Mouse (Mus musculus): ENCODE results near the gene Hdc. TPM values are rescaled to one million over a fixed set of nuclear protein-coding genes. Genes with fewer than 3 reads are reported as not detected.
A peak's percentile ranks its signal among the peaks of the same experiment; 100 is the strongest.

Gene Hdc
- total and polyA plus RNA-seq, 2 experiments from 2014 or later, result 1.2 to 2.3 TPM

GRCm38 (mm10) chr2:126553291-126553639 is 65.8 kb downstream of the Hdc start:
- no peaks in the 10 kb centered on the region for H3K36me3 ChIP-seq (ENCODE audit: insufficient read depth, low read length)
- peaks cover 10% of the 10 kb centered on the region for H3K27me3 ChIP-seq (ENCODE audit: insufficient read depth, low read length)
- no peak for TF ChIP-seq CTCF (IDR thresholded peaks at IDR 0.05; ENCODE audit: low read depth)
- WGBS, result 2% methylated on average over 26 of the region's 26 CpGs
- peak overlapping the region; percentile 63 for H3K9ac ChIP-seq (replicated peaks; ENCODE audit: low read length)
- H3K4me3 ChIP-seq (ENCODE audit: low read length), result peak overlapping the region; percentile 54
- peak overlapping the region; percentile 28; the same call in 1 of the 2 replicates for H3K27ac ChIP-seq
- no peaks in the 10 kb centered on the region for H3K9me3 ChIP-seq (ENCODE audit: low read length)
- DNase-seq (ENCODE audit: low spot score) (peak; percentile 36), ATAC-seq (peak; percentile 76)
- peaks cover 6% of the 10 kb centered on the region; the same call in 1 of the 2 replicates for H3K4me1 ChIP-seq (ENCODE audit: insufficient read depth, low read length)
- peak overlapping the region; percentile 97 for H3K4me2 ChIP-seq (ENCODE audit: low read depth, low read length)

- Histone ChIP-seq H3K4me2 (ENCODE audit: low read depth, low read length) (peak within 1 kb of the TSS; percentile 97), H3K27me3 (ENCODE audit: insufficient read depth, low read length) (peaks cover 10% of the 10 kb centered on the region), H3K4me3 (ENCODE audit: low read length) (peak within 1 kb of the TSS; percentile 54), H3K27ac (peak within 1 kb of the TSS; percentile 28; the same call in 1 of the 2 replicates), H3K36me3 (ENCODE audit: insufficient read depth, low read length) (no peaks in the 10 kb centered on the region), H3K9ac (replicated peaks; ENCODE audit: low read length) (peak within 1 kb of the TSS; percentile 63), H3K4me1 (ENCODE audit: insufficient read depth, low read length) (peaks cover 6% of the 10 kb centered on the region; the same call in 1 of the 2 replicates), H3K9me3 (ENCODE audit: low read length) (no peaks in the 10 kb centered on the region)
- 3% methylated on average over 57 of the region's 61 CpGs for WGBS
- ATAC-seq (peak; percentile 77), DNase-seq (ENCODE audit: low spot score) (peak; percentile 41)
- TF ChIP-seq CTCF (IDR thresholded peaks at IDR 0.05; ENCODE audit: low read depth), result no peak
Observed at GRCm38 (mm10) chr2:126552357-126553290, 66.5 kb downstream of the Hdc start, which contains the start of gene Slc27a2. TSS of gene Slc27a2 (plus strand) at chr2:126552407.

- no peak for DNase-seq (ENCODE audit: low spot score)
- TF ChIP-seq CTCF (IDR thresholded peaks at IDR 0.05; ENCODE audit: low read depth), result no peak
- Histone ChIP-seq H3K9me3 (ENCODE audit: low read length) (no peaks in the 10 kb centered on the region), H3K4me2 (ENCODE audit: low read depth, low read length) (peak overlapping the region; percentile 97; the same call in 1 of the 2 replicates), H3K4me3 (ENCODE audit: low read length) (peak overlapping the region; percentile 54; the same call in 1 of the 2 replicates), H3K27ac (no peak overlapping the region), H3K9ac (replicated peaks; ENCODE audit: low read length) (no peak overlapping the region), H3K36me3 (ENCODE audit: insufficient read depth, low read length) (no peaks in the 10 kb centered on the region), H3K4me1 (ENCODE audit: insufficient read depth, low read length) (peaks cover 6% of the 10 kb centered on the region; the same call in 1 of the 2 replicates), H3K27me3 (ENCODE audit: insufficient read depth, low read length) (peaks cover 10% of the 10 kb centered on the region)
- no peak for ATAC-seq
- 26% methylated on average over 5 of the region's 5 CpGs for WGBS
Observed at GRCm38 (mm10) chr2:126551896-126552295, 67.2 kb downstream of the Hdc start.

GRCm38 (mm10) chr2:126551244-126551890 is 67.7 kb downstream of the Hdc start:
- WGBS, result 74% methylated on average over 8 of the region's 8 CpGs
- H3K4me3 ChIP-seq (ENCODE audit: low read length), result no peak overlapping the region

GRCm38 (mm10) chr2:126549681-126550080 is 69.4 kb downstream of the Hdc start:
- Histone ChIP-seq H3K4me1 (ENCODE audit: insufficient read depth, low read length) (peaks cover 6% of the 10 kb centered on the region; the same call in 1 of the 2 replicates), H3K9me3 (ENCODE audit: low read length) (no peaks in the 10 kb centered on the region), H3K36me3 (ENCODE audit: insufficient read depth, low read length) (no peaks in the 10 kb centered on the region), H3K27ac (no peak overlapping the region), H3K9ac (replicated peaks; ENCODE audit: low read length) (no peak overlapping the region), H3K27me3 (ENCODE audit: insufficient read depth, low read length) (peaks cover 10% of the 10 kb centered on the region), H3K4me2 (ENCODE audit: low read depth, low read length) (no peak overlapping the region), H3K4me3 (ENCODE audit: low read length) (no peak overlapping the region)
- 89% methylated on average over 7 of the region's 7 CpGs for WGBS
- TF ChIP-seq CTCF (IDR thresholded peaks at IDR 0.05; ENCODE audit: low read depth), result no peak
- no peak for ATAC-seq
- DNase-seq (ENCODE audit: low spot score), result no peak

More at GRCm38 (mm10) chr2:126551244-126551890, 67.7 kb downstream of the Hdc start:
- Histone ChIP-seq H3K4me1 (ENCODE audit: insufficient read depth, low read length) (peaks cover 6% of the 10 kb centered on the region; the same call in 1 of the 2 replicates), H3K9ac (replicated peaks; ENCODE audit: low read length) (no peak overlapping the region), H3K9me3 (ENCODE audit: low read length) (no peaks in the 10 kb centered on the region), H3K27ac (no peak overlapping the region), H3K4me2 (ENCODE audit: low read depth, low read length) (no peak overlapping the region), H3K27me3 (ENCODE audit: insufficient read depth, low read length) (peaks cover 10% of the 10 kb centered on the region), H3K36me3 (ENCODE audit: insufficient read depth, low read length) (no peaks in the 10 kb centered on the region)
- no peak for TF ChIP-seq CTCF (IDR thresholded peaks at IDR 0.05; ENCODE audit: low read depth)
- DNase-seq (ENCODE audit: low spot score) (no peak), ATAC-seq (no peak)

- ATAC-seq, result no peak
- 86% methylated on average over 3 of the region's 3 CpGs for WGBS
- no peak for DNase-seq (ENCODE audit: low spot score)
Observed at GRCm38 (mm10) chr2:126546392-126546791, 72.7 kb downstream of the Hdc start.

More at GRCm38 (mm10) chr2:126546392-126546791, 72.7 kb downstream of the Hdc start:
- H3K27ac ChIP-seq, result no peak overlapping the region
- H3K27me3 ChIP-seq (ENCODE audit: insufficient read depth, low read length), result peaks cover 3% of the 10 kb centered on the region; the same call in 1 of the 2 replicates
- no peaks in the 10 kb centered on the region for H3K4me1 ChIP-seq (ENCODE audit: insufficient read depth, low read length)
- no peaks in the 10 kb centered on the region; the same call in 1 of the 2 replicates for H3K9me3 ChIP-seq (ENCODE audit: low read length)
- no peak overlapping the region for H3K4me3 ChIP-seq (ENCODE audit: low read length)
- no peak overlapping the region for H3K9ac ChIP-seq (replicated peaks; ENCODE audit: low read length)
- H3K4me2 ChIP-seq (ENCODE audit: low read depth, low read length), result no peak overlapping the region
- H3K36me3 ChIP-seq (ENCODE audit: insufficient read depth, low read length), result no peaks in the 10 kb centered on the region
- no peak for TF ChIP-seq CTCF (IDR thresholded peaks at IDR 0.05; ENCODE audit: low read depth)
